Mouse (Mus musculus): ENCODE measurements around the gene Rbl1. TPM values are rescaled to one million over a fixed set of nuclear protein-coding genes. Genes with fewer than 3 reads are reported as not detected.
A peak's percentile ranks its signal among the peaks of the same experiment; 100 is the strongest.

Gene Rbl1
- total and polyA plus RNA-seq, 3 experiments, result 17.8 to 18.1 TPM; not detected in 1

GRCm38 (mm10) chr2:157164101-157164500 is 40.2 kb downstream of the Rbl1 start:
- no peak overlapping the region for H3K27ac ChIP-seq (ENCODE audit: control insufficient read depth, low read depth, low read length)
- H3K79me2 ChIP-seq (ENCODE audit: control insufficient read depth, insufficient read depth, low read length, poor library complexity), result no peaks in the 10 kb centered on the region
- no peak overlapping the region for H3K9ac ChIP-seq (ENCODE audit: control insufficient read depth, low read depth, low read length, poor library complexity, severe bottlenecking)
- H3K4me3 ChIP-seq (ENCODE audit: control insufficient read depth in 1 of 2, insufficient read depth in 1 of 2, low read depth in 2 of 2, low read length in 2 of 2), result no peak overlapping the region
- no peak for DNase-seq (ENCODE audit: low read depth, low spot score)
- peaks cover 0 to 5% of the 10 kb centered on the region in 2 experiments; a peak in 2 of 4 replicates for H3K4me1 ChIP-seq (ENCODE audit: control insufficient read depth in 1 of 2, insufficient read depth in 2 of 2, low read length in 2 of 2)
- peaks cover 5 to 17% of the 10 kb centered on the region in 2 experiments for H3K36me3 ChIP-seq (ENCODE audit: control insufficient read depth in 1 of 2, insufficient read depth in 2 of 2, low read length in 2 of 2)
- no peaks in the 10 kb centered on the region for H3K27me3 ChIP-seq (ENCODE audit: control insufficient read depth in 1 of 2, insufficient read depth in 2 of 2, low read length in 2 of 2)
- TF ChIP-seq USF1 (IDR thresholded peaks at IDR 0.05; ENCODE audit: low read depth, low read length) (no peak), MYB (IDR thresholded peaks at IDR 0.05; ENCODE audit: low read depth, low read length) (no peak), CHD1 (IDR thresholded peaks at IDR 0.05; ENCODE audit: low read depth, low read length) (no peak), MAFK (IDR thresholded peaks at IDR 0.05; ENCODE audit: borderline replicate concordance, low read depth, low read length) (no peak), CTCF (IDR thresholded peaks at IDR 0.05 in 2 of 3, conservative IDR thresholded peaks at IDR 0.05 in 1 of 3; ENCODE audit: control insufficient read depth in 1 of 3, insufficient read depth in 1 of 3, low read depth in 2 of 3, low read length in 3 of 3, poor library complexity in 1 of 3, severe bottlenecking in 1 of 3) (no peak), GATA1 (IDR thresholded peaks at IDR 0.05; ENCODE audit: low read depth, low read length) (no peak), TAL1 (IDR thresholded peaks at IDR 0.05; ENCODE audit: low read length) (no peak), POLR2AphosphoS5 (IDR thresholded peaks at IDR 0.05; ENCODE audit: borderline replicate concordance, low read depth, low read length) (no peak), NRF1 (IDR thresholded peaks at IDR 0.05; ENCODE audit: insufficient read depth, low read depth, low read length, poor library complexity, severe bottlenecking) (no peak), NELFE (IDR thresholded peaks at IDR 0.05; ENCODE audit: low read depth, low read length) (no peak), MAX (IDR thresholded peaks at IDR 0.05; ENCODE audit: low read length) (no peak), GABPA (IDR thresholded peaks at IDR 0.05; ENCODE audit: low read depth, low read length) (no peak), CHD2 (IDR thresholded peaks at IDR 0.05; ENCODE audit: low read length) (no peak), UBTF (IDR thresholded peaks at IDR 0.05; ENCODE audit: borderline replicate concordance, insufficient read depth, low read depth, low read length) (no peak), KAT2A (conservative IDR thresholded peaks at IDR 0.05; ENCODE audit: low read depth, low read length) (no peak), POLR2A (IDR thresholded peaks at IDR 0.05; ENCODE audit: control insufficient read depth in 1 of 2, insufficient read depth in 1 of 2, low read depth in 1 of 2, low read length in 2 of 2, poor library complexity in 1 of 2) (no peak), USF2 (IDR thresholded peaks at IDR 0.05; ENCODE audit: borderline replicate concordance in 1 of 2, insufficient read depth in 1 of 2, low read depth in 1 of 2, low read length in 2 of 2) (no peak), HCFC1 (IDR thresholded peaks at IDR 0.05; ENCODE audit: low read depth, low read length) (no peak), ZKSCAN1 (IDR thresholded peaks at IDR 0.05; ENCODE audit: low read depth, low read length) (no peak), TCF12 (IDR thresholded peaks at IDR 0.05; ENCODE audit: low read depth, low read length) (no peak)
- no peaks in the 10 kb centered on the region for H3K9me3 ChIP-seq (replicated peaks; ENCODE audit: insufficient read depth, low read length)

GRCm38 (mm10) chr2:157156079-157156478 is 48.3 kb downstream of the Rbl1 start:
- H3K27ac ChIP-seq (ENCODE audit: control insufficient read depth, low read depth, low read length), result no peak overlapping the region
- no peaks in the 10 kb centered on the region for H3K79me2 ChIP-seq (ENCODE audit: control insufficient read depth, insufficient read depth, low read length, poor library complexity)
- no peaks in the 10 kb centered on the region for H3K9me3 ChIP-seq (replicated peaks; ENCODE audit: insufficient read depth, low read length)
- DNase-seq (ENCODE audit: low read depth, low spot score), result peak; percentile 27
- H3K4me3 ChIP-seq (ENCODE audit: control insufficient read depth in 1 of 2, insufficient read depth in 1 of 2, low read depth in 2 of 2, low read length in 2 of 2), result no peak overlapping the region
- no peaks in the 10 kb centered on the region for H3K27me3 ChIP-seq (ENCODE audit: control insufficient read depth in 1 of 2, insufficient read depth in 2 of 2, low read length in 2 of 2)
- H3K9ac ChIP-seq (ENCODE audit: control insufficient read depth, low read depth, low read length, poor library complexity, severe bottlenecking), result no peak overlapping the region
- no peaks in the 10 kb centered on the region for H3K4me1 ChIP-seq (ENCODE audit: control insufficient read depth in 1 of 2, insufficient read depth in 2 of 2, low read length in 2 of 2)
- TF ChIP-seq USF2 (IDR thresholded peaks at IDR 0.05; ENCODE audit: borderline replicate concordance in 1 of 2, insufficient read depth in 1 of 2, low read depth in 1 of 2, low read length in 2 of 2) (no peak), MAX (IDR thresholded peaks at IDR 0.05; ENCODE audit: low read length) (no peak), TBP (IDR thresholded peaks at IDR 0.05; ENCODE audit: low read depth, low read length) (peak; percentile 52; the same call in 1 of the 2 replicates)
- peaks cover 2 to 22% of the 10 kb centered on the region in 2 experiments; a peak in 3 of 4 replicates for H3K36me3 ChIP-seq (ENCODE audit: control insufficient read depth in 1 of 2, insufficient read depth in 2 of 2, low read length in 2 of 2)

All from MEL (cell line).